Mouse (Mus musculus) R1 (cell line): ENCODE results near the gene Foxn3.

Experiments
- DNase-seq: peaks from one replicate; pipeline ENCODE4 v3.0.0-alpha.2; 2018; ENCODE audit warnings: low read depth, low spot score

Foxn3 gene

DNA sequence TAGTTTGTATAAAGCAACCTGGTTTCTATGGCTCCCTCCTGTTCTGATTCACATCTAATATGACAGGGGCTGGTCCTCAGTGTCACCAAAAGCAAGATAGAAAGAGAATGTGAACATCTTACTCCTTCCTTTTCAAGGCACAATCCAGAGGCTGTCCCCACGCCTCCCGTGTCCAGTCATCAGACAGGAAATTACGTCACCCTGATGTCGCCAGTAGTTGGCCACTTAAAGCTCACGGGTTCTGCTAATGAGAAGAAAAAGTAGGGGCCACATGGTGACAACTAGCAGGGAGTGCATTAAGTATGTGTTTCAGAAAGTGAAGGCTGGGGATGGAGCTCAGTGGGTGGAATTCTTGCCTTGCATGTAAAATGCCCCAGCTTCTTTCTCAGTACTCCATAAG is 99.1 kb downstream of the Foxn3 start:
- no peak for DNase-seq

DNA sequence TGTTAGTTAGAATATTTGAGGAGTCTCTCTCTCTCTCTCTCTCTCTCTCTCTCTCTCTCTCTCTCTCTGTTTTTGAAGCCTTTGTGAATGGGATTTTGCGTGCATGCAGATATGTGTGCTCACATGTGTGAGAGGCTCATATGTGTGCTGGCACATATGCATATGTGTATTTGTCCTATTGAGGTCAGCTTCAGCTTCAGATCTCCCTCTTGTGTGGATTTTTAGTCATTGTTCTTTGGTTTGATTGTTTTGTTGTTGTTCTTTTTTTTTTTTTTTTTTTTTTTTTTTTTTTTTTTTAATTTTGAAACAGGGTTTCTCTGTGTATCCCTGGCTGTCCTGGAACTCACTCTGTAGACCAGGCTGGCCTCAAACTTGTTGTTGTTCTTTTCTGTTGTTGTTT is 100.5 kb downstream of the Foxn3 start:
- DNase-seq, result no peak

GRCm38 (mm10) chr12:99462302-99462701 is 101.1 kb downstream of the Foxn3 start:
- DNase-seq, result no peak

DNA sequence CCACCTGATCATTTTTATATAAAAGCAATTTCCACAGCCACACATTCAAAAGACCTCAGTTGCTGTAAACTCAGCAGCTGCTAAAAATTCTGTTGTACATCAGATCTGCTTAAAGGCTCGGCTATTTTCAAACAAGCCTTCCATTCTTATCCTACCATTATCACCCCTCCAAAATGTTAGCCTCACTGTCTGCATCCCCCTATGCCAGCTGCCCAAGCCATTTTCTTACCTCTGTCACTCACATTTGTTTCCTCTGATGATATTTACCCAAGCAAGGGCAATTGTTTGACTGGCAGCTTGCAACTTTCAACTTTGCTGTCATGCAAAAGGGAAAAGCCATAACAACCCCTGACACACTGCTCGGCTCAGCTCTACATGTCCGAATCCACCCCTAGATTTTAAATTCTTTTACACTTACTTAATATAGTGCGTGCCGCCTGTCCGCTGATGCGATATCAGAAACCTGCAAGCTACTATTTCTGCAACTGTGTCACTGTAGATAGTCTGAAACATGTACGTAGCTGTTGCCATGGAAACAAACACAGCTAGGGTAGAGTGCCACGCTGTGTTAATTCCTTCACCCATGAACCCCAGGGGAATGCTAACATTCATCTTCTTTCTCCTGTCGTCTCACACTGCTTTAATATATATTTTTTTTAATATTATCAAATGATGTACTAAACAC is 105.7 kb downstream of the Foxn3 start:
- DNase-seq, result peak; percentile 24

- DNase-seq, result no peak
Observed at GRCm38 (mm10) chr12:99455580-99455979, 107.8 kb downstream of the Foxn3 start.

GRCm38 (mm10) chr12:99454394-99454793 is 109.0 kb downstream of the Foxn3 start:
- DNase-seq, result no peak

DNA sequence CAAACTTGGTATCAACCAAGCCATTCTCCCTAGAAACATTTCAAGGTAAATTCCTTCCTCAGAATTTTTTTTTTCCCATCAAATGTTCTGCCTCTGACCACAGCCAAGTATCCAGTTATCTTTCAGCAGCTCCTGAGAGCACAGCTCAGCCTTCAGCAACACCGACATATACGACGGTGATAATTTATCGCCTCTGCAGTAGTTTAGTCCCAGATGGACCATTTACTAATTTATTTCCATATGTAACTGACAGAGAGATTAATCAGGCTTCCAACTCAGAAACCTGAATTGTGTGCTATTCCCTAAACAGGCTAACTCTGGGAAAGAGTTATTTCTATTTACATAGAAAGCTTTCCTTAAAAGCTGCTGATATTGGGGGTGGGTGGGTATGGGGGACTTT is 109.6 kb downstream of the Foxn3 start:
- DNase-seq, result no peak

DNA sequence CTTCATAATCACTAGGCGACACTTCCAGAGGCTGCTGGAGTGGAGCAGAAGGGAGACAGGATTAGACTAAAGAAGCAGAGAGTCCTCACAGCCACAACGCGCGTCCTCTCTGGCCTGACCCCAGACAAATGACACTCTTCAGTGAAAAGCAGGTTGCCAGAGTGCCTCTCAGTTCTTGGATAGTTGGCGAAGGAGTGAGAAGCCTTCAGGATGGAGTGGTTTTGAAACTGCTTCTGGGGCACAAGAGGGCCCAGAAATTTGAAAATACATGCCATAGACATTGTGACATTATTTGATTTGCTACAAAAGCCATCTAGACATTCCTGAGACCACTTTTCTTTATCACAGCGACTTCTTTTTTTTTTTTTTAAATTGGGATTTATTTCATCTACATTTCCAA is 113.3 kb downstream of the Foxn3 start:
- no peak for DNase-seq

DNA sequence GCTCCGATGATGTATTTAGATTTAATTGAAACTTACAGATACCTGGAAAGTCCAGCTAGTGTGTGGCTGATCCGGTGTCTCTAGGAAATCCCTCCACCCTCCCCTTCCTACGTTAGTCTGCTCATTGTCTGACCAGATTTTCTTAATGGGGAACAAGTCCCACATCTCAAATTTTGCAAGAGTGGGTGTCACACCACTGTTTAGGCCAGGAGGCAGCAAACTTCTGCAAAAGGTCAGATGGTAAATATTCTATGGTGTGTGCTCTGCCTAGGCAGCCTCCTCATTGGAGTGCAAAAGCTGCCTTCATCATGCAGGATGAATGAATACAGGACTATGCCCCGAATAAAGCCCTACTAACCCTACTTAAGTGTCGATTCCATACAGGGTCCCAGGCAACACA is 115.6 kb downstream of the Foxn3 start:
- DNase-seq, result no peak

DNA sequence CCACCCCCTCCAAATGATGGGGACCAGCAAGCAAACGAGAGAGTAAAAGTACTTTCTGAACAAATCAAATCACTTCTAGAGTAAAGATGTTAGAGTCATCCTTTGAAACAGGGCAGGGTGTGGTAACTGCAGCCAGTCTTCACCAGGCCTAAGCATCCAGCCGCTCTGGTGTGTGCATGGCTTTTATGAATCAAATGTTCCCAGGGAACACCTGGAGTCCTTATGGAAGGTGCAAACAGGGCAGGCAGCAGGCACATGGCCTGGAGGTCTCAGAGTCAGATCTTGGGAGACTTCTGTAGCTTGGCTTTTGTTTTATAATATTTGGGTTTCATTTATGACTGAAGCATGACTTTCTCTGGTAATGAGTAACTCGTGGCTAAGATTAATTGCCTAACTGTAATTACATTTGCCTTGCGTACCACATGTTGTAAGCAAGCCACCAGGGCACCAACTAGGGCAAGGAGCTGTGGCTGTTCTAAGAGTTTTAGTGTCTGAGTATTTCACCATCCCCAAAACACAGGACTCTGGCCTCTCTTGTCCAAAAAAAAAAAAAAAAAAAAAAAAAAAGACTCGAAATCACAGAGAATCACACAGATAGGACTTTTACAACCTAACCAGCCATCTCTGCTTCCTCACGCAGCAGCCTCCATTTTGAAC is 118.2 kb downstream of the Foxn3 start:
- no peak for DNase-seq

- DNase-seq, result no peak
Observed at GRCm38 (mm10) chr12:99442819-99443218, 120.6 kb downstream of the Foxn3 start.

DNA sequence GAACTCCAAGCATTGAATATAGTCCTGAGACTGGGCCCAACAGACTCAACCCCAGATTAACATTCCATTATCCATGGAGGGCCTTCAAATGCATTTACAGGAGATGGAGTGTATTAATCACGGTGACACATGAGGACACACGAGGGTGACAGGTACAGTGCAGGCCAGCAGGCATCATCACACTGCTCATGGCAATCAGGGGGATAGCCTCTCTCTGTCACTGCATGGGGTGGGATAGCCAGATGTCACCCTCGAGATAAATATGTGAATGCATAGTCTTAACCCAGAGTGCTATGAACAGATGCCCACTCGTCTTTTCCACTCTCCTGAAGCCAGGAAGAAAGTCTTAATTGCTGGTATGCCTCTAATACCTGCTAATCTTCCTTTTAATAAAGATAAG is 122.4 kb downstream of the Foxn3 start:
- DNase-seq, result no peak

GRCm38 (mm10) chr12:99440022-99440421 is 123.4 kb downstream of the Foxn3 start:
- no peak for DNase-seq

GRCm38 (mm10) chr12:99435189-99435588 is 128.2 kb downstream of the Foxn3 start:
- DNase-seq, result no peak

DNA sequence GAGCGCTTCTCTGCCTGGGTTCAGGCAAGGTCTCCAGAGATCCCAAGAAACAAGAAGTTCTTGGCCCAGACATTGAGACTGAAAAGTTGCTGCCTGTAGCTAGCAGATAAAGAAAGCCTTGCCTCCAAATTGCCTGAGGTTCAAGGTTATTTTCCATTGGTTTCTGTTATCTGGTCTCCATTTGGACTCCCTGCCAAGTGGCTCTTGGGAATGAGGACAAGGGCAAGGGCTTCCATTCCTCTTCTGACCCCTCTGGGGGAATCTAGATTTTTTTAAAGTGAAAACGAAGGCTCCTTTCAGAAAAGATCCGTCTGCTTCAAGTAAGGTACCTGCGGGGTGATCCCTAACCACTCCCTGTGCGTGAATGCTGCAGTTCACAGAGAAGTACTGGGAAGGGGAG is 130.0 kb downstream of the Foxn3 start:
- no peak for DNase-seq

- no peak for DNase-seq
Observed at GRCm38 (mm10) chr12:99431541-99431940, 131.8 kb downstream of the Foxn3 start.

DNA sequence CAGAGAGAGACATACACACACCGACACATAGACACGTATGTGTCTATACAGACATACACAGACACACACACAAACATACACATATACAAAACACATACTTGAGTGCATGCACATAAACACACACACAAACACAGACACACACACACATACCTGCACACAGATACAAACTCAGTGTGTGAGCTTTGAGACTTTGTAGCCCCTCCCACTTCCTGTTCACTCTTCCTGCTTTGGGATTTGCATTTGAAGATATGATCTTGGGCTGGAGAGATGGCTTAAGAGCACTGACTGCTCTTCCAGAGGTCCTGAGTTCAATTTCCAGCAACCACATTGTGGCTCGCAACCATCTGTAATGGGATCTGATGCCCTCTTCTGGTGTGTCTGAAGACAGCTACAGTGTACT is 132.4 kb downstream of the Foxn3 start:
- DNase-seq, result no peak

DNA sequence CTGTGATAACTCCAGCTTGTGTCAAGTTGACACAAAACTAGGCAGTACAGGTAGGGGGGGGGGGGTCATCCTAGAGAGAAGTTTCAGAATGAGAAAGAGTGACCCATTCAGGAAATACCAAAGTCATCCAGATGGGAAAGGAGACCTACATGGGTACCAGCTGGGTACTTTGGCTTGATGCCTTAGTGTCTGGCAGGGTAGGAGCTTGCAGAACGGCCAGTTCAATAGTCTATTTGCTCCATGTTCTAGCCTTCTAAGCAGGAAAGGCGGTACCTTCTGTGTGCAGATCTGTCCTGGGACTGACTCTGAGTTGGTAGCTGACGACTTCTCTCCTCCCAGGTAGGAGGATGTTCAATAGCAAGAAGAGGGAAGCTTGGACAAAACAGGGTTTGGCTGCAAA is 134.3 kb downstream of the Foxn3 start:
- no peak for DNase-seq

GRCm38 (mm10) chr12:99426207-99426916 is 137.0 kb downstream of the Foxn3 start:
- DNase-seq, result no peak

DNA sequence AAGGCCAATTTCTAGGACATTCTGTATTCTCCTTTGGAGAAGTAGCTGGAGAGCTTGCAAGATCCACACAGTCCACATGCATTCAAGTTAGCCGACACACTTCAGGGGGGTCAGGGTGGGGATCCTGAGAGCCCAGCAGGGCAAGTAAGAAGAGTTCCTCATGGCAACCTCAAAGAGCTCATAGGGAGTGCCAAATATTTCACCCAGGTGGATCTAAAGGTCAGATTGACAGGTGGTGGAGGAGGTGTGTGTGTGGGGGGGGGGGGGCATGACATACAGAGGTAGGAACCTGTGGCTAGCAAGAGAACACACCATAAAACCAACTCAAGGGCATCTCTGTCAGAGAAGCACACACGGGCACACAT is 144.0 kb downstream of the Foxn3 start:
- DNase-seq, result no peak

DNA sequence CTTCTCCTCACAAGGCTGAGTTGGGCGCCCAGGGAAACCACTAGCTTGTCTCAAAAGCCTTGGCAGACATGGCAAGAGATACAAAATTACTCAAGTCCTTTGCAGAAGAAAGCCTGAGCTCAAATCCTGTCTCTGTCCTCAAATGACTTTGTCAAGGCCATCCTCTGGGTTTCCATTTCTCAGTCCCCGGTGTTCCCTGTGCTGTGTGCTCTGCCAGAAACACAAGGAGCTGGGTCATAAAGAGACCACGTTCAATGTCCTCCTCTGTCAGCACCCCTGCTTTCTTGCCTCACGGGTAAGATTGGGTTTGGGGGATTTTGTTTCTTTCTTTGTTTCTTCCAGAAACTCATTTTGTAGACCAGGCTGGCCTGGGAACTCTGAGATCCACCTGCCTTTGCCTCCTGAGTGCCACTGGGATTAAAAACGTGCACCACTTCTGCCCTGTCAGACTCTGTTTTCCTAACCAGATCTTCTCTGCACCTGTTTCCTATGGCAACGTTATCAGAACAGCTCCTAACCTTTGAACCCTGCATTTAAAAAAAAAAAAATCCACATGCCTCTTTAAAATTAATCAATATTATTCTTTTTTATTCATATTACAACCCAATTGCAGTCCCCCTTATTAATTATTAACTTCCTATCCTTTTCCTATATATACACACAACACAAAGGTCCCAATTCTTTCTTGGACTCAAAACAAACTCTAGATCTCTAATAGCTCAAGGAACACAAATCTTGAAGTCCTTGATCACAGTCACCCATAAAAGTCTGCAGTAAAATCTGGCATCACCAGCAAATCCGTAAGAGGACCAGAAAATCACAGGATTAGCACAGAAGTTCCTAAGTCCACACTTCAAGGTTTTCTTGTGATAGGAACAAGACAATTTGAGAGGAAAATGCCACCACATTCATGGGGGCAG is 144.6 kb downstream of the Foxn3 start:
- DNase-seq, result no peak

DNA sequence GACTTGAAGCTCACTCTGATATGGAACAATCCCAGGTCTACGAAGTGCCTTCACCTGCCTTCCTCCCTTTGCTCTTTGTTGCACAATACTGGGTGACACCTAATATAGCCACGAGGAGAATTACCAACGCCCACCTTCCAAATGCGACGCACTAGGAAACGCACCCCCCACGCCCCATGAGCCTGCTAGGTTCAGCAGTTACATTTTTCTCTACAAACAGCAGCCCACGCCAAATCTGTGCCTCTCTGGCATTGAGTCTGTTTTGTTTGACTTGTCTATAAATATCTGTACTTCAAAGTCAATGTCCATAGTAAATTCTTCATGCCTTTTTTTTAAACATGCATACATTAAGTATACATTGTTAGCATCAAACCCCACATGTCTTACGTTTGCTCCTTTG is 145.5 kb downstream of the Foxn3 start:
- DNase-seq, result no peak
